Mouse (Mus musculus): ENCODE measurements around the gene Usp44. TPM values are rescaled to one million over a fixed set of nuclear protein-coding genes. Genes with fewer than 3 reads are reported as not detected.

Usp44 gene
- polyA plus RNA-seq, 1 experiment from 2014 or later: 5.5 TPM

- ATAC-seq (replicated peaks; ENCODE audit: insufficient number of reproducible peaks, low FRiP score, low TSS enrichment, low read depth) (no peak), DNase-seq (ENCODE audit: low spot score) (no peak)
- H3K4me2 ChIP-seq (ENCODE audit: low read depth, low read length): no peak overlapping the region
- H3K36me3 ChIP-seq (replicated peaks; ENCODE audit: control insufficient read depth, insufficient read depth, low read depth, low read length): no peaks in the 10 kb centered on the region
- H3K4me3 ChIP-seq (ENCODE audit: low read depth, low read length): no peak overlapping the region
- no peaks in the 10 kb centered on the region for H3K9me3 ChIP-seq (replicated peaks; ENCODE audit: control insufficient read depth, low read length)
- no peak overlapping the region for H3K27ac ChIP-seq (replicated peaks; ENCODE audit: low read depth, low read length)
- no peaks in the 10 kb centered on the region for H3K27me3 ChIP-seq (ENCODE audit: control insufficient read depth, insufficient read depth, low read length)
- no peaks in the 10 kb centered on the region for H3K4me1 ChIP-seq (ENCODE audit: control insufficient read depth, insufficient read depth, low read length)
- WGBS: 90% methylated on average over 11 of the region's 11 CpGs
- no peak overlapping the region for H3K9ac ChIP-seq (replicated peaks; ENCODE audit: low read length)
Measured at GRCm38 (mm10) chr10:93899907-93900306, 68.6 kb downstream of the Usp44 start.

DNA sequence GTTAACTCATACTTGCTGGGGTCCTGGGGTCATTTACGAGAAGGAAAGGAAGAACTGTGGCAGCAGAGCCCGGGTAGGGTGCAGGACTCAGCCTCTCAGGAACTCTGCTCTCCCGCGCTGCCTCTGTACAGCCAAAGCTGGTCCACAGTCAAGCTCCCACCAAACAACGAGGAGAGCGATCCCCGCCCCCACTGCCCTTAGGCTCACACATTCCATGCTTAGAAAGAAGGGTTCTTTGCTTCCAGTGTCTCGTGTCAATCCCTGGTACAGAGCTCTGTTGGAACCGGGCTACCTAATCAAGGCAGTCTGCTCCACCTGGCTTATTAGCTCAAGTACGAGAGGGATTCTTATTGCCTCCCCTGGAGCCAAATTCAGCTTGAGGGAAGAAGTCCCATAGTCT, 76.0 kb downstream of the Usp44 start:
- Histone ChIP-seq H3K27me3 (ENCODE audit: control insufficient read depth, insufficient read depth, low read length) (no peaks in the 10 kb centered on the region), H3K27ac (replicated peaks; ENCODE audit: low read depth, low read length) (no peak overlapping the region), H3K9me3 (replicated peaks; ENCODE audit: control insufficient read depth, low read length) (no peaks in the 10 kb centered on the region), H3K9ac (replicated peaks; ENCODE audit: low read length) (no peak overlapping the region), H3K36me3 (replicated peaks; ENCODE audit: control insufficient read depth, insufficient read depth, low read depth, low read length) (no peaks in the 10 kb centered on the region), H3K4me1 (ENCODE audit: control insufficient read depth, insufficient read depth, low read length) (no peaks in the 10 kb centered on the region), H3K4me2 (ENCODE audit: low read depth, low read length) (no peak overlapping the region), H3K4me3 (ENCODE audit: low read depth, low read length) (no peak overlapping the region)
- DNase-seq (ENCODE audit: low spot score): peak; percentile 56
- ATAC-seq (replicated peaks; ENCODE audit: insufficient number of reproducible peaks, low FRiP score, low TSS enrichment, low read depth): no peak
- 20% methylated on average over 10 of the region's 10 CpGs for WGBS

Other genes with a start within 250 kb of the Usp44 start
- 137 and 140 TPM in 2 replicates for gene Snrpf, start 241.8 kb upstream of the Usp44 start, polyA plus RNA-seq (2014; fragmentation: Nextera tagmentation; extraction: Ambion mirVana)
- 0.17 and 0.50 TPM in 2 replicates for gene Ntn4, start 190.9 kb upstream of the Usp44 start, polyA plus RNA-seq (2014; fragmentation: Nextera tagmentation; extraction: Ambion mirVana)
- 243 and 272 TPM in 2 replicates for gene Metap2, start 65.5 kb downstream of the Usp44 start, polyA plus RNA-seq (2014; fragmentation: Nextera tagmentation; extraction: Ambion mirVana)
- gene Vezt, start 204.3 kb downstream of the Usp44 start, polyA plus RNA-seq (2014; fragmentation: Nextera tagmentation; extraction: Ambion mirVana): 32.9 and 39.0 TPM in 2 replicates
- 4.4 TPM in 2 replicates for gene Fgd6, start 204.4 kb downstream of the Usp44 start, polyA plus RNA-seq (2014; fragmentation: Nextera tagmentation; extraction: Ambion mirVana)